Mouse (Mus musculus): ENCODE measurements at regions not wholly inside any gene's neighbourhood (a gene's known extent, or its start where the extent isn't known, plus 50 kb on each side); places are given as distances from the start of the nearest gene placed in this dataset.

DNA sequence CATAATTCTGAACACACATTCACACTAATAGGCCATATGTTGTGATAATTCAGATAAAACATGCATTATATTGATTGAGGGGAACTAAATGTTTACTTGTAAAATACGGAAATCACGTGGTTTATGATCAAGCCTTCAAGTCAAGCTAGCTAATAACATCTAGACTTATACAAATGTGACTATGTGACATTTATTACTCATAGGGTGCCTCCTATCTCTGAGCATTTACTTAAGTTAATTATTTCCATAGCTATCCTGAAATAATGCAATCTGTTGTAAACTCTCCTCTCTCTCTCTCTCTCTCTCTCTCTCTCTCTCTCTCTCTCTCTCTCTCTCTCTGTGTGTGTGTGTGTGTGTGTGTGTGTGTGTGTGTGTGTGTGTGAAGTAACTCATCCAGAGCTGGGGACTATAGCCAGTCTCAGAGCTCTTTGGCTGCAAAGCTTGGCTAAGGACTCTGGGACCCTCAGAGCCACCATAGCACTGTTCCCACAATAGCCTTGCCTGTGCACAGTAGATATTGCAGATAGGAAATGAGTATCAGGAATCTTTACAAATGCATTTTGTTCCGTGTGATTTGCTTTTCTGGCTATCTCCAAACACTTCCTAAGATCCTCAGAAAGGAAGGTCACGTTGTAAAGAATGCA, 263.5 kb downstream of the Rnd3 start:
- TF ChIP-seq USF1 (IDR thresholded peaks at IDR 0.05; ENCODE audit: low read depth), result no peak
- no peak for TF ChIP-seq POLR2A (IDR thresholded peaks at IDR 0.05; ENCODE audit: insufficient read length, low read depth)
- no peak for TF ChIP-seq MAX (IDR thresholded peaks at IDR 0.05; ENCODE audit: low read depth)
- TF ChIP-seq CEBPB (IDR thresholded peaks at IDR 0.05; ENCODE audit: insufficient read depth, poor library complexity, severe bottlenecking), result no peak
- TF ChIP-seq TCF12 (IDR thresholded peaks at IDR 0.05; ENCODE audit: insufficient read depth, poor library complexity, severe bottlenecking), result no peak

All from myocyte (in vitro differentiated cells).